Mouse (Mus musculus) myocyte (in vitro differentiated cells): Measurements from ENCODE around the gene Gm10322. TPM values are rescaled to one million over a fixed set of nuclear protein-coding genes. Genes with fewer than 3 reads are reported as not detected.
A peak's percentile ranks its signal among the peaks of the same experiment; 100 is the strongest.

Source experiments
- H3K27me3 ChIP-seq: one replicate; pipeline ENCODE4 v1.6.1; 2011; ENCODE audit not compliant: control insufficient read depth, insufficient read depth, insufficient read length
- H3K36me3 ChIP-seq: one replicate; pipeline ENCODE4 v1.6.1; 2011; ENCODE audit not compliant: control insufficient read depth, insufficient read depth
- H3K4me2 ChIP-seq: one replicate; pipeline ENCODE4 v1.6.1; 2011; ENCODE audit warnings: low read depth, control low read depth
- H3K4me3 ChIP-seq: one replicate; pipeline ENCODE4 v1.5.1; 2011; ENCODE audit warnings: mild to moderate bottlenecking, control low read depth, moderate library complexity
- H3K79me2 ChIP-seq: one replicate; pipeline ENCODE4 v1.6.1; 2011; ENCODE audit not compliant: control insufficient read depth, insufficient read depth
- H3ac ChIP-seq: one replicate; pipeline ENCODE4 v1.6.1; 2011; ENCODE audit not compliant: control insufficient read depth, insufficient read length
- E2F4 ChIP-seq: IDR thresholded peaks from one replicate; pipeline ENCODE4 v1.6.1; 2011; ENCODE audit warnings: mild to moderate bottlenecking, control low read depth, moderate library complexity; ENCODE audit not compliant: insufficient read depth
- MAX ChIP-seq: IDR thresholded peaks from one replicate; pipeline ENCODE4 v1.6.1; 2011; ENCODE audit warnings: low read depth, mild to moderate bottlenecking, control low read depth
- MYOD1 ChIP-seq, 3 experiments: IDR thresholded peaks; one replicate each; pipeline ENCODE4 v1.6.1; 2011; ENCODE audit warnings: control low read depth in 2 of 3, low read depth in 2 of 3, mild to moderate bottlenecking in 2 of 3, moderate library complexity in 1 of 3; ENCODE audit not compliant: insufficient read length in 2 of 3, control insufficient read depth in 1 of 3
- MYOG ChIP-seq, 3 experiments: IDR thresholded peaks; one replicate each; pipeline ENCODE4 v1.6.1; 2011; ENCODE audit warnings: control low read depth in 2 of 3, low read depth in 2 of 3, mild to moderate bottlenecking in 2 of 3; ENCODE audit not compliant: insufficient read length in 2 of 3, control insufficient read depth in 1 of 3, insufficient read depth in 1 of 3
- POLR2AphosphoS2 ChIP-seq: IDR thresholded peaks from one replicate; pipeline ENCODE4 v1.6.1; 2011; ENCODE audit warnings: low read depth, control low read depth; ENCODE audit not compliant: insufficient read length
- REST ChIP-seq: IDR thresholded peaks from one replicate; pipeline ENCODE4 v1.6.1; 2011; ENCODE audit warnings: mild to moderate bottlenecking, control low read depth, moderate library complexity; ENCODE audit not compliant: insufficient read depth, insufficient read length
- SRF ChIP-seq: IDR thresholded peaks from one replicate; pipeline ENCODE4 v1.6.1; 2011; ENCODE audit warnings: low read depth; ENCODE audit not compliant: control insufficient read depth, insufficient read length
- TCF12 ChIP-seq: IDR thresholded peaks from one replicate; pipeline ENCODE4 v1.6.1; 2011; ENCODE audit warnings: mild to moderate bottlenecking, control low read depth; ENCODE audit not compliant: poor library complexity, insufficient read depth, severe bottlenecking
- TCF3 ChIP-seq: IDR thresholded peaks from one replicate; pipeline ENCODE4 v1.6.1; 2011; ENCODE audit warnings: low read depth, control low read depth; ENCODE audit not compliant: insufficient read length
- USF1 ChIP-seq: IDR thresholded peaks from one replicate; pipeline ENCODE4 v1.6.1; 2011; ENCODE audit warnings: low read depth, mild to moderate bottlenecking, control low read depth, moderate library complexity
- polyA plus RNA-seq: library from polyadenylated mRNA; unstranded; fragments of >200 nt; fragmentation: generic; extraction: Trizol; gene quantifications from one replicate; pipeline ENCODE4 v1.2.1, GENCODE M21; 2012; ENCODE audit warnings: missing spikeins

The Gm10322 gene
- polyA plus RNA-seq, 1 experiment = 0.37 TPM

DNA sequence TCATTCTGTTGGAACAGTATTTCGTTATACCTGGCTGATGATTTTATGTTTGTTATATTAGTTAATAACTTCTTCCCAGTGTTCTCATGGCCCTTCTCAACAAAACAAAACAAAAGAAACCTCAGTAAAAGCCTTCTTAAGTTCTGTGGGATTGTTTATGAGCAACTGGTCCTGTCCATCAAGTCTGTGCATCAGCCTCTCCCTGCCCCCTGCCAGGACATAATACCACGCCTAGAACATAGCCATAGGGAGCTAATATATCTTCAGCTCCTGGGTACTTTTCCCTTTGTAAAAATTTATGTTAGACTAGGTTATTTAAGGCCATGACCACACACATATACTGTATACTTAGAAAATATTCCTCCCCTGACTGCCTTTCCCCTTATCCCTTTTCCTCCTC lies 48.9 kb downstream of the Gm10322 start:
- Histone ChIP-seq H3K4me3 (no peak overlapping the region), H3K36me3 (no peaks in the 10 kb centered on the region), H3K4me2 (peak overlapping the region; percentile 68), H3ac (no peak overlapping the region), H3K79me2 (no peaks in the 10 kb centered on the region), H3K27me3 (no peaks in the 10 kb centered on the region)
- TF ChIP-seq POLR2AphosphoS2 (no peak), E2F4 (no peak), TCF3 (no peak), SRF (no peak), MYOD1 (IDR thresholded peaks at IDR 0.05; ENCODE audit: control insufficient read depth in 1 of 3, insufficient read length in 2 of 3, low read depth in 2 of 3) (peak; percentile 85 to 90 (median 85)), TCF12 (peak; percentile 57)

DNA sequence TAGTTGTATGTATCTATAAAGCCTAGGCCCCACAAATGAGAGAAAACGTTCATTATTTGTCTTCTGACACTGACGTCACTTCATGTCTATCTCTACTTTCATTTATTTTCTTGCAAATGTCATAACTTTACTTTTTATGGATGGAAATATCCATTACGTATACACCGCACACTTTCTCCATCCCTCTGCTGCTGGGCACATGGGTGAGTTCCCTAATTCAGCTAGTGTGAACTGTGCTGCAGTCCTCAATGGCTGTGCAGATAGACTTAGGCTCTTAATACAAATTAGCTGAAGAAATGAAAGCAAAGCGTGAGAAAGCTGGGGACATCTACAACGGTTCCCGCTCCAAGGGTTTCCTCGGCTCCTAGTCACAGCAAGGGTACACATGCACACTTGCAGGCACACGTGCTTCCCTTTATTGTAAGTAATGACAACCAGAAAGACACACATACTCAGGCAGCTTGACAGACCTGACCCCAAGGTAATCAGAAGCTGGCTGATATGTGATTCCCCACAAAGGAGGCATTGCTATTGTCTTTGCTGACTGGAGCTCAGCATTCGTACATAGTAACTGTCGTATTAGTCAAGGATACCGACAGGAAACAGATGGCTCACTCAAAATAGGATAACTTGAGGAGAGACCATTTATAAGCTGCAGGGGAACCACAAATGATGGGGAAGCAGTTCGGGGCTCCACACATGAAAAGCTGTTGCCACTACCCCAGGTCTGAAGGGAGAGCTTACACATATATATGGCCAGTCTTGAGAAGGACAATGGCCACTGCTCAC lies 49.8 kb downstream of the Gm10322 start:
- TF ChIP-seq TCF3 = no peak
- TF ChIP-seq MYOG (IDR thresholded peaks at IDR 0.05; ENCODE audit: control insufficient read depth in 1 of 3, insufficient read depth in 1 of 3, insufficient read length in 2 of 3, low read depth in 2 of 3) = no peak
- no peak for TF ChIP-seq MYOD1 (IDR thresholded peaks at IDR 0.05; ENCODE audit: control insufficient read depth in 1 of 3, insufficient read length in 2 of 3, low read depth in 2 of 3)
- TF ChIP-seq MAX = no peak
- TF ChIP-seq SRF = no peak
- TF ChIP-seq TCF12 = no peak
- no peak for TF ChIP-seq REST
- no peak for TF ChIP-seq POLR2AphosphoS2
- TF ChIP-seq USF1 = no peak
- H3K79me2 ChIP-seq = no peaks in the 10 kb centered on the region
- H3K4me3 ChIP-seq = no peak overlapping the region
- no peaks in the 10 kb centered on the region for H3K36me3 ChIP-seq
- no peaks in the 10 kb centered on the region for H3K27me3 ChIP-seq
- peak overlapping the region; percentile 68 for H3K4me2 ChIP-seq
- H3ac ChIP-seq = no peak overlapping the region

Other genes with a start within 250 kb of the Gm10322 start
- gene Gm10273, start 220.4 kb upstream of the Gm10322 start, polyA plus RNA-seq = 10.3 TPM
- not detected for gene Pla2g12b, start 212.4 kb upstream of the Gm10322 start, polyA plus RNA-seq
- gene Oit3, start 174.3 kb upstream of the Gm10322 start, polyA plus RNA-seq = 0.32 TPM
- 82.9 TPM for gene Mcu, start 629 bp downstream of the Gm10322 start, polyA plus RNA-seq
- gene Micu1, start 86.4 kb downstream of the Gm10322 start, polyA plus RNA-seq = 264 TPM